Mouse (Mus musculus) thymus, postnatal 36 days (tissue): ENCODE data around the gene Gdi2.

Experiments
- DNase-seq, 2 experiments: peaks; one replicate each; pipeline ENCODE4 v3.0.0; 2022; ENCODE audit warnings: mixed read lengths in 2 of 2

Gdi2 gene

GRCm38 (mm10) chr13:3547856-3548255, 10.0 kb downstream of the Gdi2 start:
- DNase-seq, result no peak

- DNase-seq, result no peak
Observed at GRCm38 (mm10) chr13:3563130-3563529, 25.3 kb downstream of the Gdi2 start.

- DNase-seq, result no peak
Observed at GRCm38 (mm10) chr13:3563953-3564352, 26.1 kb downstream of the Gdi2 start.

GRCm38 (mm10) chr13:3590789-3591188, 52.9 kb downstream of the Gdi2 start:
- DNase-seq, result no peak

- no peak for DNase-seq
Observed at GRCm38 (mm10) chr13:3594311-3594710, 56.4 kb downstream of the Gdi2 start.

- DNase-seq, result no peak
Observed at GRCm38 (mm10) chr13:3596232-3596631, 58.4 kb downstream of the Gdi2 start.

GRCm38 (mm10) chr13:3609780-3610117, 71.9 kb downstream of the Gdi2 start:
- DNase-seq, result no peak

GRCm38 (mm10) chr13:3610118-3610794, 72.4 kb downstream of the Gdi2 start:
- peak in 1 of 2 experiments; percentile 34 for DNase-seq

GRCm38 (mm10) chr13:3610795-3611438, 73.1 kb downstream of the Gdi2 start, which contains the start of gene Fam208b:
TSS of gene Fam208b (minus strand) at chr13:3611108.
- peak; percentile 94 to 98 for DNase-seq
